Mouse (Mus musculus) cerebellum, postnatal 4 days (tissue): Measurements from ENCODE around the gene Otulin.

ENCODE experiments used
- DNase-seq, 2 experiments: peaks; one replicate each; pipeline ENCODE4 v3.0.0; 2022; ENCODE audit warnings: low spot score in 2 of 2, mixed read lengths in 1 of 2

Otulin gene

GRCm38 (mm10) chr15:27613255-27613654 is 17.2 kb downstream of the Otulin start:
- DNase-seq, result no peak

GRCm38 (mm10) chr15:27612533-27613221 is 17.8 kb downstream of the Otulin start:
- peak in 1 of 2 experiments; percentile 59 for DNase-seq

- DNase-seq, result no peak
These were observed 20.9 kb downstream of the Otulin start for GRCm38 (mm10) chr15:27609554-27609953.

DNA sequence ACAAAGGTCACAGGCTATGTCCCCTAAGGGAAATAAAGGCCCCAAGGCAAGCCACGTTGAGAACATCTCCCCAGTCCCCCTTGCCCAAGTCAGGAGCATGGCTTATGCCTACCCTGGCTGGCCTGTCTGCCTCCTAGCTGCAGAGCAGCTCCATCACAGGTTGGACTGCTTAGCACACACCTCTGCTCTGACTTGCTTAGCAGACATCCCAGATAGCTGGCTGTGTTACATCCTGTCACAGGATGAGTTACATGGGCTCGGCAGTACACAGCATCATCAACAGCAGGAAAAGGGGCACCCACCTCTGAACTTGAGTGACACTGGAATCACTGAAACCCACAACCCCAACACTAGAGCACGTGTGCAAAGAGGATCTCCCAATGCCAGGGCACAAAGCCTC is 25.2 kb downstream of the Otulin start:
- DNase-seq, result no peak

GRCm38 (mm10) chr15:27604558-27604957 is 25.9 kb downstream of the Otulin start:
- no peak for DNase-seq

DNA sequence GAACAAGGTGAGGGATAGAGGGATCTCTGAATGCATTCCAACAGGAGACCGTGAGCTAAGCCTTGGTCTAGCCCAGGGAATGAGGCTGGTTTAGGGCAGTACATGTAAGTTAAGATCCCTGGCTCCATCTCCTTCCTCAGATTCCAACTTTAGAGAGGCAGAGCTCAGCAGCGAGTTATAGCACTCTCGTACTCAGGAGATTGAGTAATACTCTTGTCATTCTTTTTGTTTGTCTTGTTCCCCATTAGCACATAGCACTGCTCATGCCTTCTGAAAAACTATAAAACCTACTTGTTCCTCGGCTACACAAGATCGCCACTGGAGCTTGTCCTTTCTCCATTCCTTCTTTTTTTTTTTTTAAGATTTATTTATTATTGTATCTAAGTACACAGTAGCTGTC is 30.0 kb downstream of the Otulin start:
- DNase-seq, result no peak

GRCm38 (mm10) chr15:27598786-27599385 is 31.6 kb downstream of the Otulin start:
- DNase-seq, result no peak

DNA sequence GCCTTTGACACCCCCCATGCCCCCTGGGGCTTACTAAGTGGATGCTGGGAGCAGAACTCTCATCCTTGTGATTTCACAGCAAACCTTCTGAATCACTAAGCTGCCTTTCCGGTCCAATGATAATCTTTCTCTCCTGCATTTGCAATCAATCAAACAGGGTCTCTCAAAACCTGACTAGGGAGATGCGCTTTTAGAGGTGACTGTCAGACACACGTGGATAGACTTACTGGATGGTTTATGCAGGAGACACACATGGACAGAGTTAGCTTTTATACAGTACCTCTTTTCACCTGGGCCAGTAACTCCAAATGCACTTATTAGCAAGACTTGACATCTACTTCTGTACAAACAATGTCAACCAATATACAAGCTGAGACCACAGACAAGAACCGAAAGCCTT is 33.0 kb downstream of the Otulin start:
- no peak for DNase-seq

DNA sequence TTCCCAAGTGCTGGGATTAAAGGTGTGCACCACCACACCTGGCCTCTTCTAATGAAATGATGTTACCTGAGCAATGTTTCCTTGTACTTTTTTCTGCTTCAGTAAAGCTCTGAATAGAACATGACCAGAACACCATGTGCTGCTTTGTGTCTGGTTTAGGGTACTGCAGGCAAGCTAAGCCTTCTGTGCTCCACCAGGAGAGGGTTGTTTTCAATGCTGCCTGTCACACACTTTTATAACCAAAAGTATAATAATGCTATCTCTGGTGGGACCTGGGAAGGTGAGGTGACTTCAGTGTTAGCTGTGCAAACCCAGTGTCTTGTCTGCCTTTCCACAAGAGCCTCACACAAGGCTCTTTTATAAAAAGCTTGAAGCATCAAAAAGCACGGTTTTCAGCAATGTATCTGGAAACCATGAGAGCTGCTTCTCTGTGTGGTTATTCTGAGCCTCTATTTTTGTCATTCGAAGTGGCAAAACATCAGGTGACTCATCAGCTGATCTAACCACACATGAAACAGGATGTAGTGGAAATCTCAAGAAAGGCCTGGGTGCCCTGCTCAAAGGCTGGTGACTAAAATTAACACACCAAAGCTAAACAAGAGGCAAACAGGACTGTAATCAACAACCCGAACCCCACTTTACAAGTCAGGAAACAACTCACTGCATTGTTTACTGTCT is 33.9 kb downstream of the Otulin start:
- no peak for DNase-seq

DNA sequence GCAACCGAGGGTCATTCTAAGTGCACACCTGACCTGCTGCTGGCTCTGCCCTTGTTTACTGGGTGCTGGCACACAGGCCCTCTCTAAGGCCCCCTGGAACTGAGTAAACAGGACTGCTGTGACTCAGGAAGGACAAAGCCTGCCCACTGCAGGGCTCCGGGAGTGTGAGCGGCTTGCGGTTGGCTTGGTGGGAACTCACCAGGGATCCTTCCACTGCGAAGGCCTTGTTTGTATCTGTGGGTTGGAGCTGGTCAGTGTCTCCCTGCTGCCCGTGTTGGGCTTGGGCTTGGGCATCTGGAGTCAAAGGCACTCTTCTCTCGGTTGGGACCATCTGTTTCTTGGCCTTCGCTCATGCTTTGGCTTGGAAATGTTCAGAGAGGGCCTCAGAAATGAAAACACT is 34.9 kb downstream of the Otulin start:
- DNase-seq, result no peak

- DNase-seq, result no peak
These were observed 35.5 kb downstream of the Otulin start for GRCm38 (mm10) chr15:27594973-27595372.

DNA sequence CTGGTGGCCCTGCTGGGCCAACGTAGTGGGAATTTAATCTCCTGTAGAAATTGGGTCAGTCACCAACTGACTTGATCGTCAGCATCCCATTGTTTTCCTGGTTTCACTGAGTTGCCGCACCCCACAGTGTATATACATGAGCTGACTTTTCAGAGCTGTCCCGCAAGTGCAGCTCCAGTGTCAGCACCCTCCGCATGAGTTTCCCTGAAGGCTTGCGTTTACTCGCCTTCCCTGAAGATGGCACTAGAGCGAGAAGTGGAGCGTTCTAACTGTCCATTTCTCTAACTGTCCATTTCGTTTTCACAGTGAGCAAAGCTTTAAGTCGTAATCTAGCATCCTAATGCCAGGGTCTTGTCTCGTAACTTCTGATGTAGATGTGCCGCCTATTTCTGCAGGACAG is 36.8 kb downstream of the Otulin start:
- peak in 1 of 2 experiments; percentile 40 for DNase-seq

- no peak for DNase-seq
These were observed 37.7 kb downstream of the Otulin start for GRCm38 (mm10) chr15:27592620-27593320.

DNA sequence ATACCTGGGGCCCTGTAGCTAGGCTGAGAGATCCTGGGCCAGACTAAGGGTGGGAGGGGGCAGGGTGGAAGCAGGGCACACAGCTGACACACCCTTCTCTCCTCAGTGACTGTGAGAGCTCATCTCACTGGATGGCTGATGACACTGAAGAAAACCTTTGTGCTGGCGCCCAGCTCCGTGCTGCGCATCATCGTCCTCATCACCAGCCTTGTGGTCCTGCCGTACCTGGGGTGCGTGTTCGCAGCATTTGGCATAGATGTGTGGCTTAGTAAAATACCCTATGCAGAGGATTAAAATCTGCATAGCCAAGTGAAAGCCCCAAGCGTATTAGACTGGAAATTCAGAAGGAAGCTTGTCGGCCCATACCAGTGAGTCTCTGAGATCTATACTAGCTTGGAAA is 39.7 kb downstream of the Otulin start:
- no peak for DNase-seq

DNA sequence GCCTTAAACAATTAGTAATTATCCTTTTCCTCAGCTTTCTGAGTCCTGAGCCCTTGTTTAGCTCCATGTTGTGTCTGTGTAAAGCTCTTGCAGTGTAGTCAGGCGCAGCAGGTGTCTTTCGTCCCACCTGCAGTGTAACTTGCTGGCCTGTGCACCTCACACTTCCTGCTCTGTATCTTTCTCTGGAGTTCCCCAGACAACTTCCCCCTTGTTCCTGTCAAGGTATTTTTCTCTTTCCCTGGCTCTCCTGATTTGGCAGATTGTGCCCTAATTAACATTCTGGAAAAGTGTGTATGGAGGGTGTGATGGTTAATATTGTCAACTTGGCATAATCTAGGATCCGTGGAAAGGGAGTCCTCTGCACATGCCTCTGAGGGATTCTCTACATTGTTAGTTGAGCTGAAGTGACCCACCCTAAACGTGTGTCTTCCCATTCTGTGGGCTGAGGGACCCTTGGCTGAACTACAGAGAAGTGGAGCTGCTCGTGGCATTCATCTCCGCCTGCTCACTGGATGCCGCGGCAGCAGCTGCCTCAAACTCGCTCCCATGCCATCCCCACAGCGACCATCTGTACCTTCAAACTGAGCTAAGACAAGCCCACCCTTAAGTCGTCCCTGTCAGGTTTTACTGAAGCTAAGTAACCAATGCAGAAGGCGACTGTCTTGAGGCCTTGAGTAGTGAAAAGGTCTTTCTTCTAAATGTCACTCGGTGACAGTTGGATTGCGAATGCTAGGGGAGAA is 42.2 kb downstream of the Otulin start:
- DNase-seq, result no peak

DNA sequence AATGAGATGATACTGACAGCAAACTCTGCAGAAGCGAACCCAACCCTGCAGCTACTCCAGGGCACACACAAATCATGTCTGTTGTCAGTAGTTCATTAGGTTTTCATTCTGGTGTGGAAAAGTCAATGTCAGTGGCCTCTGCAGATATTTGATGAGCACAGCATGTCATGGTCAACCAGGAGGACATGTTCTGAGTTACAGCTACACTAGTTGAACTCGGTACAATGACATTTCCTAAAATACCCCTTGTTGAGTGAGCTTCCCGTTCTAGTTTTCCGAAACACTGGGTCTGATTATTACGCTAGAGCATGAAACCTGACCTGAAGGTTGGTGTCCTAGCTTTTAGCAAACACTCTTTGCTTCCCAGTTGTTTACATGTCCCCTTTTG is 44.4 kb downstream of the Otulin start:
- no peak for DNase-seq

- no peak for DNase-seq
These were observed 44.9 kb downstream of the Otulin start for GRCm38 (mm10) chr15:27585466-27586092.

- no peak for DNase-seq
These were observed 46.9 kb downstream of the Otulin start for GRCm38 (mm10) chr15:27583620-27584019.

DNA sequence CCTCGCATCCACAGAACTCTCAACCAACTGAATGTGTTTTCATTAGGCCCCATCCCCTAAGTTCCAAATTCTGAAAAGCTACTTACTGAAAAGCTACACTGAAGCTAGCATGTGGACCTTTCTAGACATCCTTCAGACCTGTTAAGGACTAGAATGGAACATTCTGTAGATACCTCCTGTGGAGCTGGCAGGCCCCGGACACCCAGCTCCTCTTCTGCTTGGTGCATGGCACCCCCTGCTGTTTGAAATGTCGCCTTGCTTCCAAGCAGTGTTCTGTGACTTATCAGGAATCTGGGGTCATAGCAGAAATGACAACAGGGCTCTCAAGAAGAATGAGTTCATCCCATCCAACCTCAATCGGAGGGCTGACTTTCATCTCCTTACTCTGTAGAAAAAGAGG is 47.5 kb downstream of the Otulin start:
- peak in 1 of 2 experiments; percentile 32 for DNase-seq

DNA sequence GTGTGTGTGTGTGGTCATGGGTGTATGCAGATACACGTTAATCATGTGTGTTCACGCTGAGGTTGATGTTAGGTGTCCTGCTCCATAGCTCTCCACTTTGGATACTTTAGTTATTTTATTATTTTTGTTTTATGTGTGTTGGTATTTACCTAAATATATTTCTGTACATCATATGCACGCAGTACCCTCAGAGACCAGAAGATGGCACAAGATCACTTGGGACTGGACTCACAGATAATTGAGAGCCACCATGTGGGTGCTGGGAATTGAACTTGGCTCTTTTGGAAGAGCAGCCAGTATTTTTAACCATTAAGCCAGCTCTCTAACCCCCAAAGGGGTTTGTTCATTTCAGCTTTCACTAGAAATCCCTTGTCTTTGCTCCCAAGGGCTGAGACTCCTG is 48.1 kb downstream of the Otulin start:
- DNase-seq, result no peak

GRCm38 (mm10) chr15:27581640-27582039 is 48.9 kb downstream of the Otulin start:
- no peak for DNase-seq
